15 mouse cellular contexts compared by ENCODE assay signal in the genomic region with DNA sequence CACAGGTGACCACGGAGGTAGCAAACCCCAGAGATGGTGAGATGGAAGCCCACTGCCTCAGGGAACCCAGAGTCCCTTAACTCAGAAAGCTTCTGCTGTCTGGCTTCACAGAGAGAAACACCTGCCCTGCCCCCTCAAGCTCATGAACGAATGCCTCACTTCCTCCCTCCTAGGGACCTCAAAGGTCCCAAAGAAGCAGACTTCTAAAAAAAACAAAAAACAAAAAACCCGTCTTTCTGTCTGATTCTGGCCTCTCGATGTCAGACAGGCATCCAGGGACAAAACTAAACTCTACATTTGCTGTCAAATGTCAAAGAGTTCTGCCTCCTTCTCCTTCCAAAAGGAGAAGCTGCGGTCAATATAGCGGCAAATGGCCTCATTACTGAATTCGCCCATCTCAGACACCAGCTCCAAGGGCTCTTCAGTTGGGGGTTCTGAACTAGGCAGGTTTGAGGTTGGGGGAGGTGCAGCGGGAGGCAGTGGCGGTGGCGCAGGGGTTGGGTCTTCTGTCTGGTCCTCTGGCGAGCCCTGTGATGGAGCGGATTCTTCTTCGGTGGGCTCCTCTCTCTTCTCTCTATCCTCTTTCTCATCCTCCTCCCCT. TPM values are rescaled to one million over a fixed set of nuclear protein-coding genes. Genes with fewer than 3 reads are reported as not detected.
DNase-seq lines count a peak whose midpoint lies in the region; ATAC-seq and TF ChIP-seq lines count a peak whose summit lies in the region.
"Had no signal": no experiment of that assay in that cellular context is flagged by ENCODE, and none has a peak within 500 bp of the region (broad histone marks: within the 10 kb centered on the region; RNA-seq: fewer than 3 reads in every experiment).

No protein-coding gene starts in this region.

- no peak overlapping the region for H3K9ac ChIP-seq in heart, embryonic 14.5 days (ENCODE audit: low read length)
- H3K9ac ChIP-seq in heart, adult 2 months (ENCODE audit: low read depth, low read length) = no peak overlapping the region
- H3K9ac ChIP-seq in neural tube, embryonic 13.5 days = no peak overlapping the region
- H3K9ac ChIP-seq: forebrain, embryonic 12.5 days; limb, embryonic 15.5 days; midbrain, embryonic 12.5 days had no signal

- no peak for ATAC-seq in heart, embryonic 14.5 days (ENCODE audit: insufficient number of reproducible peaks, insufficient read depth, low FRiP score, low read depth)
- ATAC-seq in granulocyte monocyte progenitor cell, adult 5-6 weeks (replicated peaks; ENCODE audit: poor library complexity, severe bottlenecking) = peak; percentile 51
- no peak for ATAC-seq in neural tube, embryonic 13.5 days (ENCODE audit: low read depth)
- ATAC-seq: lung, postnatal 0 days; Patski had no signal

- H3K36me3 ChIP-seq in heart, embryonic 14.5 days (ENCODE audit: control insufficient read depth, insufficient read depth, low read length) = no peaks in the 10 kb centered on the region
- H3K36me3 ChIP-seq in heart, adult 2 months (ENCODE audit: control insufficient read depth, insufficient read depth, low read length) = no peaks in the 10 kb centered on the region
- H3K36me3 ChIP-seq in thymus, adult 2 months (ENCODE audit: control insufficient read depth, insufficient read depth, low read length) = no peaks in the 10 kb centered on the region
- no peaks in the 10 kb centered on the region for H3K36me3 ChIP-seq in neural tube, embryonic 13.5 days
- H3K36me3 ChIP-seq: forebrain, embryonic 12.5 days; limb, embryonic 15.5 days; midbrain, embryonic 12.5 days had no signal

- no peaks in the 10 kb centered on the region for H3K79me2 ChIP-seq in heart, adult 2 months (replicated peaks; ENCODE audit: control insufficient read depth, insufficient read depth, low read length)

- peak overlapping the region; percentile 63 for H3K4me2 ChIP-seq in heart, embryonic 14.5 days (ENCODE audit: low read length)
- H3K4me2 ChIP-seq in neural tube, embryonic 13.5 days = 0 out of 2 replicates have a peak overlapping the region, but pooled peaks have one; percentile 47
- H3K4me2 ChIP-seq: midbrain, embryonic 12.5 days had no signal

- no peaks in the 10 kb centered on the region for H3K9me3 ChIP-seq in heart, embryonic 14.5 days (ENCODE audit: control insufficient read depth, low read length)
- no peaks in the 10 kb centered on the region for H3K9me3 ChIP-seq in neural tube, embryonic 13.5 days
- H3K9me3 ChIP-seq: forebrain, embryonic 12.5 days; limb, embryonic 15.5 days; midbrain, embryonic 12.5 days had no signal

- intact Hi-C loops in heart, adult 2 months (cut with DNase I) = no loop called here

- H3K27me3 ChIP-seq in heart, embryonic 14.5 days (ENCODE audit: control insufficient read depth, insufficient read depth, low read length) = peaks cover 98% of the 10 kb centered on the region
- peaks cover 5% of the 10 kb centered on the region; the same call in 1 of the 2 replicates for H3K27me3 ChIP-seq in heart, adult 2 months (ENCODE audit: control insufficient read depth, insufficient read depth, low read length)
- H3K27me3 ChIP-seq in thymus, adult 2 months (ENCODE audit: control insufficient read depth, insufficient read depth, low read length) = peaks cover 18% of the 10 kb centered on the region; the same call in 1 of the 2 replicates
- peaks cover 100% of the 10 kb centered on the region for H3K27me3 ChIP-seq in neural tube, embryonic 13.5 days
- H3K27me3 ChIP-seq: Patski had no signal

- no peak for TF ChIP-seq EP300 in heart, adult 2 months (IDR thresholded peaks at IDR 0.05; ENCODE audit: insufficient read depth, low read depth, low read length)

- no peak overlapping the region for H3K27ac ChIP-seq in heart, embryonic 14.5 days (replicated peaks in 1 of 2; ENCODE audit: control insufficient read depth in 1 of 2, insufficient read depth in 1 of 2, low read depth in 2 of 2, low read length in 2 of 2)
- no peak overlapping the region for H3K27ac ChIP-seq in heart, adult 2 months
- H3K27ac ChIP-seq in thymus, adult 2 months (ENCODE audit: control insufficient read depth, insufficient read depth, low read length) = peak overlapping the region; percentile 56
- H3K27ac ChIP-seq in neural tube, embryonic 13.5 days (replicated peaks) = no peak overlapping the region
- H3K27ac ChIP-seq: forebrain, embryonic 12.5 days; limb, embryonic 15.5 days; midbrain, embryonic 12.5 days; stomach, postnatal 0 days had no signal

- peaks cover 28 to 38% of the 10 kb centered on the region in 2 experiments; a peak in 3 of 4 replicates for H3K4me1 ChIP-seq in heart, embryonic 14.5 days (ENCODE audit: control insufficient read depth in 2 of 2, insufficient read depth in 2 of 2, low read length in 2 of 2)
- H3K4me1 ChIP-seq in heart, adult 2 months (ENCODE audit: control insufficient read depth, insufficient read depth, low read length) = peaks cover 4% of the 10 kb centered on the region
- peaks cover 36% of the 10 kb centered on the region for H3K4me1 ChIP-seq in thymus, adult 2 months (replicated peaks; ENCODE audit: control insufficient read depth, insufficient read depth, low read length)
- peaks cover 43% of the 10 kb centered on the region for H3K4me1 ChIP-seq in neural tube, embryonic 13.5 days (replicated peaks)

- no peak for TF ChIP-seq POLR2A in heart, adult 2 months (IDR thresholded peaks at IDR 0.05; ENCODE audit: insufficient read depth, low read depth, low read length)
- no peak for TF ChIP-seq POLR2A in thymus, adult 2 months (IDR thresholded peaks at IDR 0.05; ENCODE audit: control insufficient read depth, extremely low read depth, insufficient read depth, low read length, poor library complexity)

- DNase-seq in heart, adult 2 months = no peak
- no peak for DNase-seq in thymus, adult 2 months
- no peak for DNase-seq in thymus, adult 18-20 months
- no peak for DNase-seq in lung, postnatal 36 days
- DNase-seq in MN1 (ENCODE audit: low spot score) = no peak
- DNase-seq: kidney, adult 11 months had no signal

- 17% methylated on average over 13 of the region's 13 CpGs for WGBS in heart, embryonic 14.5 days
- WGBS in heart, adult 2 months = 27% methylated on average over 13 of the region's 13 CpGs
- WGBS in thymus, adult 2 months = 4% methylated on average over 13 of the region's 13 CpGs
- WGBS in neural tube, embryonic 13.5 days = 5% methylated on average over 13 of the region's 13 CpGs

- H3K4me3 ChIP-seq in heart, embryonic 14.5 days (ENCODE audit: control insufficient read depth in 1 of 2, insufficient read depth in 1 of 2, low read depth in 1 of 2, low read length in 2 of 2) = peak overlapping the region; percentile 25 to 26; a peak in 2 of 4 replicates
- H3K4me3 ChIP-seq in heart, adult 2 months = no peak overlapping the region
- peak overlapping the region; percentile 49 for H3K4me3 ChIP-seq in thymus, adult 2 months (ENCODE audit: control insufficient read depth, insufficient read depth, low read length)
- no peak overlapping the region for H3K4me3 ChIP-seq in neural tube, embryonic 13.5 days
- H3K4me3 ChIP-seq: midbrain, embryonic 12.5 days had no signal

- no peak for TF ChIP-seq CTCF in heart, adult 2 months (IDR thresholded peaks at IDR 0.05)
- TF ChIP-seq CTCF in thymus, adult 2 months (IDR thresholded peaks at IDR 0.05; ENCODE audit: borderline replicate concordance, control insufficient read depth, extremely low read depth, insufficient read depth, low read length, poor library complexity) = no peak

RNA-seq across cellular contexts. Expression of gene Tnfrsf25, which starts 8.7 kb away (rescaled TPM):
- polyA plus RNA-seq in heart, embryonic 14.5 days (2014; fragmentation: Nextera tagmentation; extraction: Ambion mirVana) = 0.34 and 0.43 TPM in 2 replicates
- 1 to 10 TPM; 1.4 to 2.4 TPM for total RNA-seq in heart, adult 2 months (2021)
- 6.1 and 7.4 TPM in 2 replicates for polyA plus RNA-seq in heart, adult 2 months (2012; rRNA removed)
- polyA plus RNA-seq in thymus, adult 2 months (2012; rRNA removed) = 19.9 and 20.6 TPM in 2 replicates
- not detected in 2 replicates for total RNA-seq in granulocyte monocyte progenitor cell, adult 5-6 weeks (2014; fragmentation: Nextera tagmentation)
- 1.6 TPM in 1 of 2 replicates, not detected in the other for total RNA-seq in granulocyte monocyte progenitor cell, adult 5-6 weeks (2017)
- 0.84 and 1.8 TPM in 2 replicates for polyA plus RNA-seq in neural tube, embryonic 13.5 days (2015; fragmentation: Nextera tagmentation; extraction: Ambion mirVana)

RNA-seq across cellular contexts. Expression of gene Espn, which starts 27.7 kb away (rescaled TPM):
- 0.63 and 0.76 TPM in 2 replicates for polyA plus RNA-seq in heart, embryonic 14.5 days (2014; fragmentation: Nextera tagmentation; extraction: Ambion mirVana)
- 1 to 10 TPM; 2.4 to 2.5 TPM for total RNA-seq in heart, adult 2 months (2021)
- 2.7 and 3.2 TPM in 2 replicates for polyA plus RNA-seq in heart, adult 2 months (2012; rRNA removed)
- 5.7 and 6.5 TPM in 2 replicates for polyA plus RNA-seq in thymus, adult 2 months (2012; rRNA removed)
- 1.8 TPM in 1 of 2 replicates, not detected in the other for total RNA-seq in granulocyte monocyte progenitor cell, adult 5-6 weeks (2014; fragmentation: Nextera tagmentation)
- total RNA-seq in granulocyte monocyte progenitor cell, adult 5-6 weeks (2017) = 0.43 TPM in 1 of 2 replicates, not detected in the other
- polyA plus RNA-seq in neural tube, embryonic 13.5 days (2015; fragmentation: Nextera tagmentation; extraction: Ambion mirVana) = 0.21 and 0.51 TPM in 2 replicates

RNA-seq across cellular contexts. Expression of gene Hes2, which starts 34.2 kb away (rescaled TPM):
- not detected in 2 replicates for polyA plus RNA-seq in heart, embryonic 14.5 days (2014; fragmentation: Nextera tagmentation; extraction: Ambion mirVana)
- total RNA-seq in heart, adult 2 months (2021) = not detected
- not detected in 2 replicates for polyA plus RNA-seq in heart, adult 2 months (2012; rRNA removed)
- polyA plus RNA-seq in thymus, adult 2 months (2012; rRNA removed) = 0.07 and 0.20 TPM in 2 replicates
- not detected in 2 replicates for total RNA-seq in granulocyte monocyte progenitor cell, adult 5-6 weeks (2014; fragmentation: Nextera tagmentation)
- not detected in 2 replicates for total RNA-seq in granulocyte monocyte progenitor cell, adult 5-6 weeks (2017)
- 0.13 and 0.15 TPM in 2 replicates for polyA plus RNA-seq in neural tube, embryonic 13.5 days (2015; fragmentation: Nextera tagmentation; extraction: Ambion mirVana)
- polyA plus RNA-seq: forebrain, embryonic 12.5 days; Patski had no signal

RNA-seq across cellular contexts. Expression of gene Plekhg5, which starts 52.2 kb away (rescaled TPM):
- 8.5 and 8.6 TPM in 2 replicates for polyA plus RNA-seq in heart, embryonic 14.5 days (2014; fragmentation: Nextera tagmentation; extraction: Ambion mirVana)
- 10 to 100 TPM; 11.5 to 16.7 TPM for total RNA-seq in heart, adult 2 months (2021)
- 20.3 and 20.5 TPM in 2 replicates for polyA plus RNA-seq in heart, adult 2 months (2012; rRNA removed)
- polyA plus RNA-seq in thymus, adult 2 months (2012; rRNA removed) = 21.5 and 22.0 TPM in 2 replicates
- 0.34 and 7.6 TPM in 2 replicates for total RNA-seq in granulocyte monocyte progenitor cell, adult 5-6 weeks (2014; fragmentation: Nextera tagmentation)
- total RNA-seq in granulocyte monocyte progenitor cell, adult 5-6 weeks (2017) = 1.8 and 2.2 TPM in 2 replicates
- 9.9 and 10.7 TPM in 2 replicates for polyA plus RNA-seq in neural tube, embryonic 13.5 days (2015; fragmentation: Nextera tagmentation; extraction: Ambion mirVana)

RNA-seq across cellular contexts. Expression of gene Acot7, which starts 53.5 kb away (rescaled TPM):
- 62.8 and 72.9 TPM in 2 replicates for polyA plus RNA-seq in heart, embryonic 14.5 days (2014; fragmentation: Nextera tagmentation; extraction: Ambion mirVana)
- 10 to 100 TPM; 58.1 to 64.8 TPM for total RNA-seq in heart, adult 2 months (2021)
- polyA plus RNA-seq in heart, adult 2 months (2012; rRNA removed) = 51.7 and 65.0 TPM in 2 replicates
- 56.6 and 80.8 TPM in 2 replicates for polyA plus RNA-seq in thymus, adult 2 months (2012; rRNA removed)
- total RNA-seq in granulocyte monocyte progenitor cell, adult 5-6 weeks (2014; fragmentation: Nextera tagmentation) = 124 and 134 TPM in 2 replicates
- 79.4 and 89.5 TPM in 2 replicates for total RNA-seq in granulocyte monocyte progenitor cell, adult 5-6 weeks (2017)
- polyA plus RNA-seq in neural tube, embryonic 13.5 days (2015; fragmentation: Nextera tagmentation; extraction: Ambion mirVana) = 316 and 346 TPM in 2 replicates

Comparison
In these comparisons a context has a peak if more than half of its experiments do, and no peak if none do; other contexts are left out.
1. H3K4me3 ChIP-seq: peak in heart, embryonic 14.5 days (2 of 2) and thymus, adult 2 months (single experiment); none in heart, adult 2 months (single experiment) and neural tube, embryonic 13.5 days (single experiment).